Mouse (Mus musculus): ENCODE measurements at regions not wholly inside any gene's neighbourhood (a gene's known extent, or its start where the extent isn't known, plus 50 kb on each side); places are given as distances from the start of the nearest gene placed in this dataset.

- peaks cover 7% of the 10 kb centered on the region; the same call in 1 of the 2 replicates for H3K4me1 ChIP-seq (replicated peaks; ENCODE audit: control insufficient read depth, insufficient read depth, low read length)
- no peak overlapping the region for H3K4me3 ChIP-seq (ENCODE audit: control insufficient read depth, insufficient read depth, low read length)
- no peak for DNase-seq
- no peaks in the 10 kb centered on the region for H3K36me3 ChIP-seq (ENCODE audit: control insufficient read depth, insufficient read depth, low read length)
- no peaks in the 10 kb centered on the region for H3K27me3 ChIP-seq (ENCODE audit: control insufficient read depth, insufficient read depth, low read length)
- no peak overlapping the region for H3K27ac ChIP-seq (ENCODE audit: control insufficient read depth, insufficient read depth, low read length)
- WGBS = 77% methylated on average over 3 of the region's 3 CpGs
- no peak for TF ChIP-seq POLR2A (IDR thresholded peaks at IDR 0.05; ENCODE audit: control insufficient read depth, extremely low read depth, insufficient read depth, low read length, poor library complexity)
- TF ChIP-seq CTCF (IDR thresholded peaks at IDR 0.05; ENCODE audit: borderline replicate concordance, control insufficient read depth, extremely low read depth, insufficient read depth, low read length, poor library complexity) = no peak
Measured at GRCm38 (mm10) chr6:66471786-66472185, 63.4 kb upstream of the Mad2l1 start.

GRCm38 (mm10) chr6:66472697-66473096 is 62.5 kb upstream of the Mad2l1 start:
- no peak for TF ChIP-seq CTCF (IDR thresholded peaks at IDR 0.05; ENCODE audit: borderline replicate concordance, control insufficient read depth, extremely low read depth, insufficient read depth, low read length, poor library complexity)
- TF ChIP-seq POLR2A (IDR thresholded peaks at IDR 0.05; ENCODE audit: control insufficient read depth, extremely low read depth, insufficient read depth, low read length, poor library complexity) = no peak
- no peak overlapping the region for H3K4me3 ChIP-seq (ENCODE audit: control insufficient read depth, insufficient read depth, low read length)
- H3K27me3 ChIP-seq (ENCODE audit: control insufficient read depth, insufficient read depth, low read length) = no peaks in the 10 kb centered on the region
- peaks cover 7% of the 10 kb centered on the region; the same call in 1 of the 2 replicates for H3K4me1 ChIP-seq (replicated peaks; ENCODE audit: control insufficient read depth, insufficient read depth, low read length)
- no peak for DNase-seq
- no peaks in the 10 kb centered on the region for H3K36me3 ChIP-seq (ENCODE audit: control insufficient read depth, insufficient read depth, low read length)
- H3K27ac ChIP-seq (ENCODE audit: control insufficient read depth, insufficient read depth, low read length) = no peak overlapping the region
- WGBS = 78% methylated on average over 4 of the region's 4 CpGs

GRCm38 (mm10) chr6:66477575-66477974 is 57.6 kb upstream of the Mad2l1 start:
- DNase-seq = no peak
- no peak overlapping the region for H3K27ac ChIP-seq (ENCODE audit: control insufficient read depth, insufficient read depth, low read length)
- no peak overlapping the region for H3K4me3 ChIP-seq (ENCODE audit: control insufficient read depth, insufficient read depth, low read length)
- H3K27me3 ChIP-seq (ENCODE audit: control insufficient read depth, insufficient read depth, low read length) = no peaks in the 10 kb centered on the region
- WGBS = 88% methylated on average over 5 of the region's 5 CpGs
- no peaks in the 10 kb centered on the region for H3K36me3 ChIP-seq (ENCODE audit: control insufficient read depth, insufficient read depth, low read length)
- no peaks in the 10 kb centered on the region for H3K4me1 ChIP-seq (replicated peaks; ENCODE audit: control insufficient read depth, insufficient read depth, low read length)
- TF ChIP-seq POLR2A (IDR thresholded peaks at IDR 0.05; ENCODE audit: control insufficient read depth, extremely low read depth, insufficient read depth, low read length, poor library complexity) (no peak), CTCF (IDR thresholded peaks at IDR 0.05; ENCODE audit: borderline replicate concordance, control insufficient read depth, extremely low read depth, insufficient read depth, low read length, poor library complexity) (no peak)

- no peak overlapping the region for H3K27ac ChIP-seq (ENCODE audit: control insufficient read depth, insufficient read depth, low read length)
- DNase-seq = no peak
- WGBS = 91% methylated on average over 4 of the region's 4 CpGs
- no peak overlapping the region for H3K4me3 ChIP-seq (ENCODE audit: control insufficient read depth, insufficient read depth, low read length)
- no peaks in the 10 kb centered on the region for H3K36me3 ChIP-seq (ENCODE audit: control insufficient read depth, insufficient read depth, low read length)
- H3K4me1 ChIP-seq (replicated peaks; ENCODE audit: control insufficient read depth, insufficient read depth, low read length) = no peaks in the 10 kb centered on the region
- no peaks in the 10 kb centered on the region for H3K27me3 ChIP-seq (ENCODE audit: control insufficient read depth, insufficient read depth, low read length)
- TF ChIP-seq CTCF (IDR thresholded peaks at IDR 0.05; ENCODE audit: borderline replicate concordance, control insufficient read depth, extremely low read depth, insufficient read depth, low read length, poor library complexity) (no peak), POLR2A (IDR thresholded peaks at IDR 0.05; ENCODE audit: control insufficient read depth, extremely low read depth, insufficient read depth, low read length, poor library complexity) (no peak)
Measured at GRCm38 (mm10) chr6:66478326-66478964, 56.7 kb upstream of the Mad2l1 start.

- WGBS = 94% methylated on average over 5 of the region's 5 CpGs
- no peaks in the 10 kb centered on the region for H3K27me3 ChIP-seq (ENCODE audit: control insufficient read depth, insufficient read depth, low read length)
- no peaks in the 10 kb centered on the region for H3K36me3 ChIP-seq (ENCODE audit: control insufficient read depth, insufficient read depth, low read length)
- no peaks in the 10 kb centered on the region for H3K4me1 ChIP-seq (replicated peaks; ENCODE audit: control insufficient read depth, insufficient read depth, low read length)
- TF ChIP-seq CTCF (IDR thresholded peaks at IDR 0.05; ENCODE audit: borderline replicate concordance, control insufficient read depth, extremely low read depth, insufficient read depth, low read length, poor library complexity) (no peak), POLR2A (IDR thresholded peaks at IDR 0.05; ENCODE audit: control insufficient read depth, extremely low read depth, insufficient read depth, low read length, poor library complexity) (no peak)
- no peak overlapping the region for H3K4me3 ChIP-seq (ENCODE audit: control insufficient read depth, insufficient read depth, low read length)
- H3K27ac ChIP-seq (ENCODE audit: control insufficient read depth, insufficient read depth, low read length) = no peak overlapping the region
- DNase-seq = no peak
Measured at GRCm38 (mm10) chr6:66479576-66479975, 55.6 kb upstream of the Mad2l1 start.

GRCm38 (mm10) chr6:66480207-66480606 is 55.0 kb upstream of the Mad2l1 start:
- H3K27me3 ChIP-seq (ENCODE audit: control insufficient read depth, insufficient read depth, low read length) = no peaks in the 10 kb centered on the region
- H3K4me1 ChIP-seq (replicated peaks; ENCODE audit: control insufficient read depth, insufficient read depth, low read length) = no peaks in the 10 kb centered on the region
- no peak for TF ChIP-seq CTCF (IDR thresholded peaks at IDR 0.05; ENCODE audit: borderline replicate concordance, control insufficient read depth, extremely low read depth, insufficient read depth, low read length, poor library complexity)
- TF ChIP-seq POLR2A (IDR thresholded peaks at IDR 0.05; ENCODE audit: control insufficient read depth, extremely low read depth, insufficient read depth, low read length, poor library complexity) = no peak
- no peak overlapping the region for H3K27ac ChIP-seq (ENCODE audit: control insufficient read depth, insufficient read depth, low read length)
- peak; percentile 35 for DNase-seq
- WGBS = 74% methylated on average over 2 of the region's 2 CpGs
- H3K36me3 ChIP-seq (ENCODE audit: control insufficient read depth, insufficient read depth, low read length) = no peaks in the 10 kb centered on the region
- H3K4me3 ChIP-seq (ENCODE audit: control insufficient read depth, insufficient read depth, low read length) = no peak overlapping the region

- Histone ChIP-seq H3K36me3 (ENCODE audit: control insufficient read depth, insufficient read depth, low read length) (no peaks in the 10 kb centered on the region), H3K4me1 (replicated peaks; ENCODE audit: control insufficient read depth, insufficient read depth, low read length) (no peaks in the 10 kb centered on the region), H3K4me3 (ENCODE audit: control insufficient read depth, insufficient read depth, low read length) (no peak overlapping the region), H3K27ac (ENCODE audit: control insufficient read depth, insufficient read depth, low read length) (no peak overlapping the region), H3K27me3 (ENCODE audit: control insufficient read depth, insufficient read depth, low read length) (no peaks in the 10 kb centered on the region)
- TF ChIP-seq POLR2A (IDR thresholded peaks at IDR 0.05; ENCODE audit: control insufficient read depth, extremely low read depth, insufficient read depth, low read length, poor library complexity) (no peak), CTCF (IDR thresholded peaks at IDR 0.05; ENCODE audit: borderline replicate concordance, control insufficient read depth, extremely low read depth, insufficient read depth, low read length, poor library complexity) (no peak)
- no peak for DNase-seq
- 65% methylated on average over 3 of the region's 3 CpGs for WGBS
Measured at GRCm38 (mm10) chr6:66482797-66483196, 52.4 kb upstream of the Mad2l1 start.

All from thymus, adult 2 months (tissue).